Mouse (Mus musculus) MEL-GATA-1-ER (cell line): ENCODE measurements around the gene Isg20l2.
A peak's percentile ranks its signal among the peaks of the same experiment; 100 is the strongest.
"Not testable (repeated sequence)": the region's sequence is repeated elsewhere in the genome, so short reads cannot be mapped to it uniquely, and the experiment has no call there.

Experiments
- DNase-seq: peaks from one replicate; pipeline ENCODE4 v3.0.0-alpha.2; 2012; ENCODE audit warnings: low read depth; ENCODE audit errors: extremely low read depth

Gene Isg20l2

DNA sequence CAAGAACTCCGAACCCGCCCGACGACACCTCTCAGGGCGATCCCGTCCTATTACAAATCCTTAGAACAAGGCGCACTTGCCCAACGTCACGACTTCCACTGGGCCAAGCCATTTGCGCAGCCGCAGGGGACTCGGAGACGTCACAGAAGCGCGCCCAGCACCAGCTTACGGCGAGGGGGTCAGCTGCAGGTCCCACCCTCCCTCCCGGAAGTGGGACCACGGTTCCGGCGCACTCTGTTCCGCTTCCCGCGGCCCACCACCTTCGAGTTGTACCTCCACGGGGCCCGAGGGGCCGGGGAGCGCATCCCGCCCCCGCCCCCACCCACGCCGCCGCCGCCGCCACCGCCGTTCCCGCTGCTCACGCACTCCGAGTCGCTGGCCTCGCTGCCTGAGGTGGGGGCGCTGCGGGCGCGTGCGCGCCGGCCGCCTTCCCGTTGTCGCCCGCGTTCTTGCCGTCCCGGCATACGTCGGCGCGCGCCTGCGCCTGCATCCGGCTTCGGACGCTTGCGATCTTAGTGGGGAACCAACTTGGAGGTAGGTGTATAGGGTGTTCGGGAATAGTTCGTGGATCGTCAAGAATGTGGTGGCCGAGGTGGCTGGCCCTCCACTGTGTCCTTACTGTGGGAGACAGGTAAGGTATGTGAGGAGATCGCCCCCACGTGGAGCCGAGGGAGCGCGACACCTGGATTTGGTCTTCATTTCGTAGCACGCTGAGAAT lies at the start of gene Isg20l2, which contains the start of gene Rrnad1:
TSS of gene Isg20l2 (plus strand) at position 237 of the 718 bp plus-strand sequence.
TSS of gene Rrnad1 (minus strand) at position 640 of the 718 bp plus-strand sequence.
- peak; percentile 98 for DNase-seq

DNA sequence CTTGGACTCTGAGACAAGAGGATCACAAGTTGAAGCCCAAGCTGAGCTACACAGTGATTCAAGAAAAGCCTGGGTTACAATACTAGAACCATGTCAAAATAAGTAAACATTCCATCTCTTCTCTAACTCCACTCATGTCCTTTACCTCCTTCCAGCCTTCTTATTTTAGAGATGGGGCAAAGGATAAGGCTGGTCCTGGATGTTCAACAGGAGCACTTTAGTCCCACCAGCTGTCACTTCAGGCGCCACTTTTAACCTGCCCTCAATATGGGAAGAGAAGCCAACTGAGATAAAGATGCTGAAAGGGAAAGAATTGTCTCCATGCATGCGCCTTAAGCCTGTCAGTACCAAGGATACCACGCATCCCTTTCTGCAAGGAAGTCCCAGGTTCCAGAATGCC lies 45.8 kb upstream of the Isg20l2 start:
- no peak for DNase-seq

DNA sequence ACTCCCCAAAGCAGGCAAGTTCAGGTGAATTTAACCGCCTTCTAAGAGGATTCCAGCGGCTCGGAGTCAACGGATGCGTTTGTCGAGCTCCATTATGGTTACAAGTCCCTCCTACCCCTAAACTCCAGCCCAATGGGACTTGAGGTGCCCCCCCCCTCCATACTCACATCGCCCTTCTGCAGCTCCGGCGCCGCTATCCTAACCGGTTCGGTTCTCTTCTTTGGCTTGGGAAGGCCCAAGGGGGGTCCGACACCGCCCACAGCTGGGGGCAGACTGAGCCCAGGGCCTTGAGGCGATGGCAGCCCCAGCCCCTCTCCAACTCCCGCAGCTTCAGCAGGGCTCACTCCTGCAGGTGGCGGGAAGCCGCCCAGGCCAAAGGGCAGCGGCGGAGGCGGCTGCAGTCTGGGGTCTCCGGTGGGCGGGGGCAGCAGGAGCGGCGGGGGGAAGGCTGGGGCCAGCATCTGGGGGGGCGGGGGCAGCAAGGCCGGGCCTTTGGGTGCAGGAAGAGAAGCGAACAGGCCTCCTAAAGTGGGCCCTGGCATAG lies 45.3 kb upstream of the Isg20l2 start:
- DNase-seq, result peak; percentile 50

DNA sequence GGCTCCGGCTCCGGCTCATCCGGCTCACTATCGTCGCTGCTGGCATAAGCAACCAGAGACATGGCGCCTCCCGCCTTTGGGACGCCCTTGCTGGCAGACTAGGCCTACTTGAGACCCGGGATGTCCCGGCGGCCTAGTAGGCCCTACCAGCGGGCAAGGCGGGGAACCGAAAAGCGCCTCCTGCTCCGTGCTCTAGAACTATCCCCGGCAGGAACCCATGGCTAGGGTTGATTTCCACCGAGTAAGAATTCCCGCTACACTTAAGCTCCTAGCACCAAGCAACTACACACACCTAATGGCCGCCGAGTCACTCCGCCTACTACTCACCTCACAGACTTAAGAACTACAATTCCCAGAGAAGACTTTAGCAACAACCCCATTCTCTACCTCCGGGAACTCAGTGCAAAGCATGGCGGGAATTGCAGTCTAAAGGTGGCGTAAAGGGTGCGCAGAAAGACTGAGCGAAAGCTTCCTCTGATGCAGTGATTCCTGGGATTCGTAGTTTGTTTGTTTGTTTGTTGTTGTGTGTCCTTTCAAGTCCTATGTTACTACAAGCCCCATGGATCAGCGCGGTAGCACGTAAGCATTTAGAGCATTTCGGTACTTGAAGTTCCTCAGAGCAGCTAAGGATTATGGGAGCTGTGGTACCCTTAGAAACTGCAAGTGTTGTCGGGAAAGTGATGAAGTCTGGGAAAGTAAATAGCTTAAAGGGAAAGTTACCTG lies 44.7 kb upstream of the Isg20l2 start, which contains the start of gene Prcc:
TSS of gene Prcc (minus strand) at position 328 of the 723 bp plus-strand sequence.
- peak; percentile 100 for DNase-seq

DNA sequence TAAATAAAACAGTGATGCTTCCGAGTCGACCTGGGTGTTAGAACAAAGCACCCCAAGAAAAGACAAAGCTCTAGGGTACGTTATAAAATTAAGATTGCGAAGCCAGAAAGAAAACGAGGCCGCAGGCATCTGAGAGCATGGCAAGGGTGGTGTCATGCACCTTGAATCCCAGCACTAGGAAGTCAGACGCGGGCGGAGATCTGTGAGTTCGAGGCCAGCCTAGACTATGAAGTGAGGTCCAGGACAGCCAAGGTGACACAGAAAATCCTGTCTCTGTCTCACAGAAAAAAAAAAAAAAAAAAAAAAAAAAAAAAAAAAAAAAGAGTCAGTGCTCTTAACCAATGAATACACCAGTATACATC lies 44.1 kb upstream of the Isg20l2 start:
- no peak for DNase-seq

DNA sequence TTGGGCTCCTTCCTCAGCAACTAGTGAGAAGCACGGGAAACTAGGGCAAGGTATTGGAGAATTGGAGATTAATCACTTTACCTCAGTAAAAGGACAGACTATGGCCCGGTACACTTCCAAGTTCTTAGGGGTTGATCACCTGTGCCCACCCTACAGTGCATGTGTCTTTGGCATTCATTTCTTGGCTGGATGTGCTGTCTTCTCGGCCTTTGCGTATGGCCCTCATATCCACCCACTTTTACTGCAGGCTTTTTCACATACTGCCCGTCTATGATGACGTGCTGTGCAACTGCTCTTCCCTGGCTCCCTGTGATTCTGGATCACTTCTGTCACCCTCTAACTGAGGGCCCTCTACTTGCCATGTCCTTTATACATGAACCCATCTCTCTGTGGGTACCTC lies 43.7 kb upstream of the Isg20l2 start:
- no peak for DNase-seq

DNA sequence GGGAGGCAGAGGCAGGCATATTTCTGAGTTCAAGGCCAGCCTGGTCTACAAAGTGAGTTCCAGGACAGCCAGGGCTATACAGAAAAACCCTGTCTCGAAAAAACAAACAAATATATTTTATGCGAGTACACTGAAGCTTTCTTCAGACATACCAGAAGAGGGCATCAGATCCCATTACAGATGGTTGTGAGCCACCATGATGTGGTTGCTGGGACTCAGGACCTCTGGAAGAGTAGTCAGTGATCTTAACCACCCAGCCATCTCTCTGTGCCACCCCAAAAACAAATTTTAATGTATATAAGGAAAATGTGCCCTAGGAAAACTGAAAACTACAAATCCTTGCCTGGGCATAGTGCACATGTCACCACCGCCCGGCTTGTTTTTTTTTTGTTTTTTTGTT lies 42.7 kb upstream of the Isg20l2 start:
- not testable (repeated sequence) for DNase-seq

DNA sequence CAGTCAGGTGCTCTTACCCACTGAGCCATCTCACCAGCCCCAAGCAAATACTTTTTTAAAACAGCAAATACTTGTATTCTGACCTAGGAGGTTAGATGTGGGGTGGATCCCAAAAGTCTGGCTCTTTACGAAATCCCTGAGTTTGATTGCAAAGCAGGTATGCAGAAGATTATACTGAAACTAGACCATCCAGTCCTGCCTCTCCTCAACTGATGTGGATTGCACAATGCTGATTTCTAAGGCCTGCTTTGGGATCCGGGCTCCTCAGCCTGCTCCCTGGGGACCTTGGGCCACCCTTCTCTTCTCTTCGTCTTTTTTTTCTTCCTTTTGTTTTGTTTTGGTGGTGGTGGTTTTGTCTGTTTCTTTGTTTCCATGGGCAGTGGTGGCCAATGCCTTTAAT lies 38.6 kb upstream of the Isg20l2 start:
- no peak for DNase-seq

DNA sequence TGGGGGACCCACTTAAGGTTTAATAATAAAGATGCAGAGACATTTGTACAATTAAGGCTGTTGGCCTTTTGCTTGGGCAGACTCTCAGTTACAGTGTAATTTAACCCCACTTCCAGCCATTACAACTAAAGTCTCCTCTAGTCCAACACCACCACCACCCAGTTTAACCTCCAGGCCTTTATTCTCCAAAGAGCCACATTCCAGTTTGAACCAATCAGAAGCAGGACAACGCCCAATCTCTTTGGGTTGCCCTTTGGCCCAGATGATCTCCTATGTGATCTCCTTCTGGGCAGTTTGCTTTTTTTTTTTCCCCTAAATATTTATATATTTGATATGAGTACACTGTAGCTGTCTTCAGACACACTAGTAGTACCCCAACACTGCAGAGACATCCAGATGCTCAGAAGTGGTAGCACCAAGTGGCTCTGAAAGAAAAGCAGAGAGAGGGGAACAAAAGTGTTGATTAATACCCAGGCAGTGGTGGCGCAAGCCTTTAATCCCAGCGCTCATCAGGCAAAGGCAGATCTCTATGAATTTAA lies 36.7 kb upstream of the Isg20l2 start:
- no peak for DNase-seq

DNA sequence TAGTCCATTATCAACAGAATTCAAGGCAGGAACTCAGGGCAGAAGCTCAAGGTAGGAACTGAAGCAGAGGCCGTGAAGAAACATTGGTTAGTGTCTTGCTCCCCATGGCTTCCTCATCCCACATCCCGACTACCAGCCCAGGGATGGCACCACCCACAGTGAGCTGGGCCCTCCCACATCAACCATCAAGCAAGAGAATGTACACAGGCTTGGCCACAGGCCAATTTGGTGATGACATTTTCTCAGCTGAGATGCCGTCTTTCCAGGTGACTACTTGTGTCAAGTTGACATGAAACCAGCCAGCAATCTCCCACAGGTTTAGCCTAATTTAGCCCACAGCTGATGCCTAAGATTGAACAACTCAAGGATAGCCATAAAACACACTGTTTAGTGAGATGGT lies 30.8 kb upstream of the Isg20l2 start:
- no peak for DNase-seq

DNA sequence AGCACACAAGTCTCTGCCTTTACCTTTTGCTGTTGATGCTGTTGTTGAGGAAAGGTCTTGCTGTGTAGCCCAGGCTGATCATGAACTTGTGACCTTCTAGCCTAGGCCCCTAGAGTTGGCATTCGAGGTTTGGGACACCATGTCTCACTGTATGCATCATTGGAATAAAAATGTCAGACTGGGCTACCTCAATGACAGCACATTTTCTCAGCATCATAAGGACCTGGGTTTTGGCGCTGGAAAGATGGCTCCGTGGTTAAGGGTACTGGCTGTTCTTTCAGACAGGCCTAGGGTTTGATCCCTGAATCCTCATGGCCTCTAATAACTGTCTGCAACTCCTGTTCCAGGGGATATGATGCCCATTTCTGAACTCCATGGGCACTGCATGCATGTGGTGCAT lies 30.3 kb upstream of the Isg20l2 start:
- no peak for DNase-seq

DNA sequence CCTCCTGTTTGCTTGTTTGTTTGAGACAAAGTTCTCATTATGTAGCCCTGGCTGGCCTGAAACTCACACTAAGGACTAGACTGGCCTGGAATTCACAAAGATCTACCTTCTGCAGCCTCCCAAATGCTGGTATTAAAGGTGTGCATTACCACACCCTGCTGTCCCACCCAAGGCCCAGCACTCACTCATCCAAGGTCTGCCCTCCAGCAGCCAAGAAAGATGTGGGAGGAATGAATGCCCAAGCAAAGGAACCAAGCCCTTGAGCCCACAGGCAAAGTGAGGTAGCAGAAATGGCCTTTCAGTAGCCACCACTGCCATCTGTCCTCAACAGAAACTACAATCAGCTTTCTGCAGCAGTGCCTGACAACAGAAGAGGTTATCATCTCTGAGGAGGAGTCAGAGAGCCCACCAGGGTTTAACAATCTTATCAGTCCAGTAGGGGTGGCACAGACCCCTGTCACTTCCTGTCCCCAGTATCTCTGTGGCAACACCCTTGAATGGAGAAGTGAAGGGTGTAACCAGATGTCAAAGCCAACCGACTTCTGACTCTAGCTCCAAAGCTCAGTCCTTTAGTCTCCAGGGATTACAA lies 29.0 kb upstream of the Isg20l2 start:
- peak; percentile 100 for DNase-seq

DNA sequence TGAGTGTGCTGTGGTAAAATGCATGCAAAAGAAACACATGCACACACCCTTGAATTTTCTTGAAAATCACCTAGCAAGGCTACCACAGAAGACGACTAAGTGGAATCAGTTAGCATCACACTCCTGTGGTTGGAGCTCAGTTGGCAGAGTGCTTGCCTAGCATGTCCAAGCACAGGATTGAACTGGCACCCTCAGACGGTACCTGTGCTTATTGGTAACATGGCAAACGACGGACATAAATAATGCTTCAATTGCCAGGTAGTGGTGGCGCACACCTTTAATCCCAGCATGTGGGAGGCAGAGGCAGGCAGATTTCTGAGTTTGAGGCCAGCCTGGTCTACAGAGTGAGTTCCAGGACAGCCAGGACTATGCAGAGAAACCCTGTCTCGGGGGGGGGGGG lies 28.2 kb upstream of the Isg20l2 start:
- DNase-seq, result not testable (repeated sequence)

DNA sequence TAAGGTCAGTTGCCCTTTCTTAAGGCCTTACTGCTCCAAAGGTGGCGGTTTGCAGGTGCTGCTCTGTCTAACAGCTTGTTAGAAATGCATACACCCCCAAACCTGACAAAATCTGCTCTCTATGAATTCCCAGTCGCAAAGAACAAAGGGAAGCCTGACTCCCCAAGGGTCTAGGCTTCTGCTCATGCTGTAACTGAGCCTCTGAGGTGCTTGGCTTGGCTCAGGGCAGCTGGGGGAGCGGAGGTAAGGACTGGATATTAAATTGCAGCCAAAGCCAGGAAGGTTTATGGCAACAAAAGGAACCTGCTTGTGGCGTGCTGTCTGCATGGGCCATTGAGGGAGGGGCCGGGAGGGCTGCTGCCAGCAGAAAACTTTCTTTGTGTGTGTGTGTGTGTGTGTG lies 26.3 kb upstream of the Isg20l2 start:
- no peak for DNase-seq

DNA sequence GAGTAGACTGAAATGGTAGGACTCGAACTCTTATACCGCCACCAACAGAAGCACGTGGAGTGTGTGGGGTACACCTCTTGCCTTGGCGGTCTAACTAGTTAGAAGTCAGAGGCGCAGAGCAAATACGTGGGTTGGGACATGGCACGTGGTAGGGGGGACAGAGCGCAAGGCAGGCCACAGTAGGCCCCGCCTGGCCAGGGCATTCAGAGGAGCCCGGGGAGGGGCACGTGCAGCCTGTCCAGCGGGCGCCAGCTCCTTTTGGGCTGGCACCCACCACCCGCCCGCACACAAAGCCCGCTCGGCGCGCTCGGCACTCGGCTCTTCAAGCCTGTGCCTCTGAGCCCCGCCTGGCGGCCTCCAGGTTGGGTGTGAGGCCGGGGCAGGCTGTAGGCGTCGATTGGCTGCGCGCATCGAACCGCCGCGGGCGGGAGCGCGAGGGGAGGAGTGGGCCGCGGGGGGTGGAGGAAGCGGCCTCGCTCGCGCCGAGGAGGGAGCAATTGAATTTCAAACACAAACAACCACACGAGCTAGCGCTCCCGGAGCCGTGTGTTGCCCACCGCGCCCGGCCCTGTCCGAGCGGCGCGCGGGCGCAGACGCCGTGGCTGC lies 24.1 kb upstream of the Isg20l2 start, which contains the start of gene Hdgf:
TSS of gene Hdgf (plus strand) at position 442 of the 606 bp plus-strand sequence.
- peak; percentile 98 for DNase-seq

DNA sequence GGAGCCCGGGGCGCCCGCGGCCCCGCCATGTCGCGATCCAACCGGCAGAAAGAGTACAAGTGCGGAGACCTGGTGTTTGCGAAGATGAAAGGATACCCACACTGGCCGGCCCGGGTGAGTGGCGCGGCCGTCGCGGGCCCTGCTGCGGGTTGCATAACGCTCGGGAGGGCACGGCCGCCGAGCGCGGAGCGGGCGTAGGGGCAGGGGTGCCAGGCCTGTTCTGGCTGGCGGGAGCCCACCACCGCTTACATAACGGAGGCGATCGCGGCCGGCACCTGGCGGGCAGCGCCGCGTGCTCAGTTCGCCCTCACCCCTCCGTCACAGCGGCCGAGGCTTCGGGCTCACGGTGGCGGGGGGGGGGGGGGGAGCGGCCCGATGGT lies 23.5 kb upstream of the Isg20l2 start:
- DNase-seq, result no peak

DNA sequence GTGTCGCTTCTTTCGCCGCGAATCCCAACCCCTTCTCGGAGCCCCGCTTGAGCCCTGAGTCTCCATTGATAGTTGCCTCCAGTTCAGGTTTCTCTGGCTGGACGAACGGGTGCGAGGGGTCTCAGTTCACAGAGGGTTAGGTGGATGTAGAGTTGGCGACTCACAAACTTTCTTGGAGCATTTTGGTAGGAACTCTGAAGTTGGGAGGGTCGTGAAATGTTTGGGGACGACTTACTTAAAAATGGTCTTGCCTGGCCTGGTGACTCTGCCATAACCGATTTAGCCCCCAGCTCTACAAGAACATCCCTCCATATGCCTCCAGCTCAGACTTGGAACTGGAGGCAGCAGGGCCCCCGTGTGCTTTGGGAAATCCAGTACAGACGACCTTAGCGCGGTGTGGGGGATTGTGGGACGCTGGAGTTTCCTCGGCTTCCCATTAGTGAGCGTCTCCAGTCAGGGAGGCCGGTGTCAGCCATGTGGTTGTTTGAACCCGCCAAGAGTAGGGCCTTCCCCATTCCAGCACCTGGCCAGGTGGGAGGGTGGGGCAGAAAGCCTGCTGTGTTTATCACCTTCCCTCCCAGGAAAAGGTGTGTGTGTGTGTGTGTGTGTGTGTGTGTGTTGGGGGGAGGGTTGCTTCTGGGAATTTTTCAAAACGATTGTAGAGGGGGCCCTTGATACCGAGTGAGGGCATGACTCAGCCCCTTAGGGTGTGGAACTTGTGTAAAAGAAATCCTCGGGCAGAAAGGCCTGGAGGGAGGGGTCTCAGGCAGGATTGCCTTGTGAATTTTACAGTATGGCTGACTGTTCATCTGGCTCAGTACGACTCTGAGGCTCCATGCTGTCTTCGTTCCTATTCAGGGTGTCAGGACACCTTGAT lies 22.9 kb upstream of the Isg20l2 start:
- DNase-seq, result peak; percentile 53

DNA sequence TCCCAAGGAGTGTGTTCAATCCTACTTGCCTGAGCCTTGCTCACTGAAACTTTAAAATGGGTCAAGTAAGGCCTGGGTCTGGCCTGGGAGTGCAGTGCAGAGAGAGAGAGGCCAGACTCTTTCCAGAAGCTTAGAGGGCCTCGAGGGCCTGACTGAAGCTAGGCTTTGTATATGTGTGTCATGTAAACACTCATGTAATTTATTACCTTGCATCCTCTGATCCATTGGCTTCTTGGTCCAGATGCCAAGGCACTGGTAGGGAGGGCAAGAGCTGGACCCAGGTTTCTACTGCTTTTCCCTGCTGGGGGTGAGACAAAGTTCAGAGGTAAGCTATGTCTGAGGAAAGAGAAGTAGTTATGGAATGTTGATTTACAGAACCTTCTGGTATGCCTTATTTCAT lies 22.2 kb upstream of the Isg20l2 start:
- no peak for DNase-seq

DNA sequence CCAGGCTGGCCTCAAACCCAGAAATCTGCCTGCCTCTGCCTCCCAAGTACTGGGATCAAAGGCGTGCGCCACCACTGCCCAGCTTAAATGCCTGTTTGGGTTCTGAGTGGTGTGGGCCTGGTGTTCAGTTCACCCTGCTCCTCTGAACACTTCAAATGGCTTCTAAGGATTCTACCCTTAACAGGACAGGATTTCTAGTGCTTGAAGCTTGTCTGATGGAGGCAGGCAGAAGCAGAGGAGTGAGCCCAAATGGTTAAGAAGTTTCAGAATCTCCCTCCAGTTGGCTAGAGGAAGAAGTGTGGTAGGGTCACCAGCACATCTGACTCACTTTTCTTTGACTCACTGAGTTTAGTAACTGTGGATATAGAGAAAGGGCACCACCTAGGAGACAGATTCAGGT lies 20.7 kb upstream of the Isg20l2 start:
- no peak for DNase-seq

DNA sequence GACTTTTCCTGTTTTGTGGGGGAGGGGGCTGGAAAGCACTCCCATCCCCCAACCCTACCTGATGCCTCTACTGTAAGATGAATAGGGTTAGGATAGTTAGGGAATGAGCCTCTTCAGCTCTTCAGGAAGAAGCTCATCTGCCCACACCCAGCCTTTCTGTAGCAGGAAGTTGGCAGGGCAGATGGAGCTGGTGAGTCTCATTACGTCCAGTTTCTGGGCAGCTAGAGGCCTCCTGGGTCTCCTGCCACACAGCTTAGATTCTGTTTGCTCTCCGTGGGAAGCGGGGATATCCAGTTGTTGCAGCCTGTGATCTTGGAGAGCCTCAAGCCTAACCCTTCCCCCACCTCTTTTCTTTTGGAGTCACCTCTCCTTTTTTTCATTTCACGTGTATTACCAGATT lies 20.2 kb upstream of the Isg20l2 start:
- no peak for DNase-seq
